Mouse (Mus musculus) brain, embryonic 14.5 days (tissue): ENCODE measurements at regions not wholly inside any gene's neighbourhood (a gene's known extent, or its start where the extent isn't known, plus 50 kb on each side); places are given as distances from the start of the nearest gene placed in this dataset.

Experiments used
- DNase-seq: peaks from one replicate; pipeline ENCODE4 v3.0.0-alpha.2; 2011; ENCODE audit warnings: low read depth
- CTCF ChIP-seq: fragments of 200-500 bp; IDR thresholded peaks from 2 replicates; pipeline ENCODE4 v1.5.1; 2012; ENCODE audit warnings: inconsistent platforms, mild to moderate bottlenecking, moderate library complexity, borderline replicate concordance; ENCODE audit not compliant: insufficient read depth, insufficient read length; ENCODE audit errors: extremely low read depth
- POLR2A ChIP-seq: fragments of 200-500 bp; IDR thresholded peaks from 2 replicates; pipeline ENCODE4 v1.6.1; 2012; ENCODE audit warnings: mild to moderate bottlenecking, inconsistent platforms, borderline replicate concordance; ENCODE audit not compliant: poor library complexity, insufficient read depth, insufficient read length, severe bottlenecking; ENCODE audit errors: extremely low read depth

DNA sequence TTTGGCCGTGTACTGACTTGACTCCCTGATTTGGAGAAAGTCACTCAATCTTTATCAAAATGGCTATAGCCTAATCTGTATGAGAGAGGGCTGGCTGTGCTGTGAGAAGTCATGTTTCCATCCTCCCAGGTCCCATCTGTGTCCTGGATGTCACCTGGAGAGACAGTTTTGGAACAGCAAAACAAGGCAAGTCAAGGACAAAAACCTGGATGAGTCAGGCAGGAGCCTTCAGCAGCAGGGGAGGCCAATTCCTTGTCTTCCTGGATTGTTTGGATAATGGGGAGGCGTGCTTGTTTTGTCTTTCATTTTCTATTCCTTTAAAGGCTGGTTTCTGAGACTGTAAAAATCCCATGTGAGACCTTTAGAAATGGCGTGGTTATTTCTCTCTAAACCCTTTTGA is 148.8 kb upstream of the Lcorl start:
- no peak for DNase-seq
- no peak for TF ChIP-seq POLR2A
- TF ChIP-seq CTCF = no peak

DNA sequence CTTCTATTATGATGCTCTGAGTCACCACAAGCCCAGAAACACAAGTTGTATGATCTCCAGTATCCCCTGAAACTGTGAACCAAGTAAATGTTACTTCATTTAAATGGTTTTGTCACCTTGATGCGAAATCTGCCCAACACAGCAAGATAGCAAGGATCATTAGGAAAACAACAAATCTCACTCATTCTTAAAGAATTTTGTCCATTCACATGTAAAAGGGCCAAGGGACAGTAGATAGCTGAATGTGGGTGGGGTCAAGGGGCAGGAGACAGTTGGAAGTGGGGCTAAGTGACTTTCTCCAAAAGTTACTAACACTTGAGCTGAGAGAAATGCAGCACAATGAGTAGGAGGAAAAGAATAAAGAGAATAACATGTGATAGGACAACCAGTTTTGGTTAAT is 148.2 kb upstream of the Lcorl start:
- TF ChIP-seq POLR2A = no peak
- no peak for DNase-seq

DNA sequence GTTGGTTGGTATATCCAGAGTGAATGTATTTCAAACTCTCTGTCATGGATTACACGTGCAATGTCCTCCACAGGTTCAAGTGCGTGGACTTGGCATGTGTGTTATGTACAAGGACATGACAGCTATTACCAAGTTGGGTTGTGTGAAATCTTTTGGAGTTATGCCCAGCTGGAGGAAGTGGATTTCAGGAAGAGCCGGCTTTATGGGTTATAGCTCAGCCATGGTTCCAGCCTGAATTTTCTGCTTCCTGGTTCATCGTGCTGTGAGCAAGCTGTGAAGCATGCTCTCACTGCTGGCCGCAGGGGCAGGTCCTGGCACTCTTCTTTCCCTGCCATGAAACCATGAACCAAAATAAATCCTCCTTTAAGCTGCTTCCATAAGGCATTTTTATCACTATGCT is 144.6 kb upstream of the Lcorl start:
- TF ChIP-seq CTCF (no peak), POLR2A (no peak)

DNA sequence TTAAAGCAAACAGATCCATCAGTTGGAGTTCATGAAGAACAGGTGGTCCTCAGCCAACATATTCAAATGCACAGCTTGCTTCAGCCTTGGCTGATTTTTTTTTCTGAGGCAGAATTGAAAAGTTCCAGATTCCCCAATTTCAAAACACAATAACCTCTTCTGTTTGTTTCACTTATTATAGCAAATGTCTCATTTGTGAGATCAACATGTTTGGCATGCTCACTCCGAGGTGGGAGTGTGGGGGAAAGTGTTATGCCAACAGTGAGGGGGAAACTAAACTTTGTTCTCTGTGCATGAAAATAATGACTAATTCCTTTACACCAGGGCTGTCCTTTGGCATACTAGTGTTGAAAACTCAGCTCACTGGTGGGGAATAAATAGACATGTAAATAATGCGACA is 100.4 kb upstream of the Lcorl start:
- DNase-seq = peak; percentile 8
- no peak for TF ChIP-seq POLR2A
- no peak for TF ChIP-seq CTCF

More for the DNA sequence above, 144.6 kb upstream of the Lcorl start:
- DNase-seq = no peak

DNA sequence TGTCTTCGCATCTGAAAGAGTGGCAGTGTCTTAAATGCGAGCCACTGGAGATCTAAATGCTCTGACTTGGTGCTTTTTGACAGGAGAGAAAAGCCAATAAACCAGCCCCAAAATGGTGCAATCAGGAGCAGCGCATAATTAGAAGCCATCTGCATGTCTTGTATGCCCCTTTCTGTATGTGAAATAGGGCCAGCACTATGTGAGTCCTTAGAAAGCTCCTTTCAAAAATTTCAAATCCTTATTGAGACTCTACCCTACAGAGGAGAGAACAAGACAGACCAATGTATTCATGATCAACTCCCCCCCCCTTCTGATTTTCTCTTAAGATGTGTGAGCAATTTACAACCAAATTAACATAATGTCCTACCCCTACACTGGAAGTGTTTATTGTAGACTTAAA is 86.6 kb upstream of the Lcorl start:
- peak; percentile 25 for DNase-seq
- TF ChIP-seq CTCF (no peak), POLR2A (no peak)

DNA sequence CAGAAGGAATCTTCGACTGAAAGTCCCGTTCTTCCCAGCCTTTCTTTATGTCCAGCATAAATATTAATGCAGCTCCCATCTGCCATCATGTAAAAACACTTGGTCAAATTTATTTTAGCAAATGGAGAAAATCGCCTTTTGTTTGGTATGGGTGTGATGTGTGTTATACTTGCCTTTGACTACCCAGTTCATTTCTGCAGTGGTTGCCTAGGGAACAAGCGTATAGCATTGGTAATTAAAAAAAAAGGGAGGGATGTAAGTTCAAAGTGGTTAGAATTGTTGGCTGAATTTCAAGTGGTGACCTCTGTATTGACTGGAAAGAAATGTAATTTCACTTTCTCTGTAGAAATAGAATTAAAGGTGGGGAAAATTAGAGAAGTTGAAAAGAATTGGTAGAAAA is 75.6 kb upstream of the Lcorl start:
- TF ChIP-seq CTCF (no peak), POLR2A (no peak)
- peak; percentile 70 for DNase-seq

DNA sequence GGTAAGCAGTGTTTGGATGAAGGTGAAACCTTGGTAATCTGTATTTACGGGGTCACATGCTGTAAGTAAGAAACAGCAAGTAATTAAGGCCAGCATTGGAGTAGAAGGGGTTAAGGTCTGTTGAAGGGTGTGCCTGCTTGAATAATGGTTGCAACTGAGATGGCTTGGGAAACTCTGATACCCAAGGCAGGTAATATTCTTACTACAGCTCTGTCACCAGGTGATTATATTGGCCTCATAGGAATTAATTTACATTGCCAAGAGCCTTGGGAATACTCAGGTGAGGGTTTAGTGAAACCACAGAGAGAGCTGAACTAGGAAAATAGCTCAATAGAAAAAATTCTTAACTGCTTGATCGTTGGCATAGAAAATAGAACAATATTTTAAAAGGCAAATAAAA is 73.8 kb upstream of the Lcorl start:
- no peak for DNase-seq
- TF ChIP-seq POLR2A = no peak
- no peak for TF ChIP-seq CTCF

DNA sequence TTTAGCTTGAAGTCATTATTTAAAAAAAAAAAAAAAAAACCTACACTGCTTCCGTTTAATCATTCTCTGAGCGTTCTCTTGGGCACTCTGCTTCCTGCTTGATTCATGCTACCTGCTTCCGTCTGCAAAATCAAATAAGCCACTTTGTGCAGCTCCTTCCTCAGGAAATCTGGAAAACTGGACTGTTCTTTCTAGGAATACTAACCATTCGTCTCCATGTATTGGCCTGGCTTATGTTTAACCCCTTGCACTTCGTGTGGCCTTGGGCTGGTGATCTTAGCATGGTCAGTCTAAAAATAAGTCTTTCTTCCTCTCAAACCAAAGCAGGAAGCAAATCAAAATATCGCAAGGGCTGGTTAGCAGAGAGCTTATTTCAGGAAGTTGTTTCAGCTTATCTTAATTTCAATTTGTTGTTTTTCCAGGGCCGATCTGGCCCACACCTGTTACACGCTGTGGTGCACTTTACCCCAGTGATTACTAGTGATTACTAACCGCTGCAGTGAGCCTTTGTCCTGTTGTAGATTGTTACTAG is 68.5 kb upstream of the Lcorl start:
- DNase-seq = no peak

DNA sequence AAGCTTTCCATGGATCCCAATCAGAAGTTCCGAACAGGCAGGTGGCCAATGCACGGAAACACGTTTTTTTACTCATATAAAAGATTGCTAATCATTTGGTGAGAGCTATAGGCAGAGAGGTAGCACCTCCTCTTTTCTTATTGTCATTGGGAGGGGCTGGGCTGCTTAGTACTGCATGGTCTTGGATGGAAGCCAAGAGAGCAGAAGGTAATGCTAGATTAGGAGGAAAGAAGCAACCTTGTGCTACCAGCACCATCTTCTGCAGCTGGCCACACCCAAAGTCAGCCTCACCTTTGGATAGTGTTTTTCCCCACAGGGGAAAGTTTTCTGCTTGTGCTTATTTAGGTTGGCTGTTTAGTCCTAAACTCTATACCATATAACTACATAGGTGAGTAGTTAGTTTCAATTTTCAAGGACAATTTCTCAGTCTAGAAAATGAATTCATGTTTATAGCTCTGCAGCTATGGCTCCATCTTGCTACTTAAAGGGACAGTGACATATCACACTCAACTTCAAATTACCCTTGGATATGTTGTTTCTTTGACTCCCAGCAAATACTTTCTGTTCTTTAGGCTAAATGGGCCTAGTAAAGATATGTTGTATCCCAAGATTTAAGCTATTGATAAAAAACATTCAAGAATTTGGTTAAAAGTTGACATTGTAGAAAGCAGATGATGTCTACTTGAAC is 66.6 kb upstream of the Lcorl start:
- TF ChIP-seq POLR2A (no peak), CTCF (no peak)
- no peak for DNase-seq

More for the DNA sequence above, 68.5 kb upstream of the Lcorl start:
- TF ChIP-seq POLR2A (no peak), CTCF (no peak)
